Mouse (Mus musculus) liver (tissue): ENCODE results near the gene Slc6a12.
A peak's percentile ranks its signal among the peaks of the same experiment; 100 is the strongest.

Experiments used
- DNase-seq: peaks from one replicate; pipeline ENCODE4 v3.0.0-alpha.2; 2020; ENCODE audit warnings: mixed read lengths

Slc6a12 gene

GRCm38 (mm10) chr6:121343026-121343770, at the start of gene Slc6a12:
Slc6a12 (plus strand) TSS chr6:121343076.
- DNase-seq, result peak; percentile 9

GRCm38 (mm10) chr6:121299317-121299716, 43.6 kb upstream of the Slc6a12 start:
- no peak for DNase-seq

GRCm38 (mm10) chr6:121299954-121300353, 42.9 kb upstream of the Slc6a12 start, which contains the start of gene Slc6a13:
Slc6a13 (plus strand) TSS chr6:121300227.
- DNase-seq, result peak; percentile 67

GRCm38 (mm10) chr6:121300504-121300903, 42.4 kb upstream of the Slc6a12 start:
- peak; percentile 30 for DNase-seq

- no peak for DNase-seq
These were observed 39.2 kb upstream of the Slc6a12 start for GRCm38 (mm10) chr6:121303466-121304220.

GRCm38 (mm10) chr6:121304630-121305029, 38.2 kb upstream of the Slc6a12 start:
- no peak for DNase-seq

GRCm38 (mm10) chr6:121305571-121305970, 37.3 kb upstream of the Slc6a12 start:
- no peak for DNase-seq

GRCm38 (mm10) chr6:121310984-121311383, 31.9 kb upstream of the Slc6a12 start:
- peak; percentile 23 for DNase-seq

GRCm38 (mm10) chr6:121319099-121319498, 23.8 kb upstream of the Slc6a12 start:
- no peak for DNase-seq

- DNase-seq, result no peak
These were observed 20.3 kb upstream of the Slc6a12 start for GRCm38 (mm10) chr6:121322381-121323110.

GRCm38 (mm10) chr6:121325298-121325697, 17.6 kb upstream of the Slc6a12 start:
- DNase-seq, result no peak

- no peak for DNase-seq
These were observed 17.1 kb upstream of the Slc6a12 start for GRCm38 (mm10) chr6:121325740-121326139.

GRCm38 (mm10) chr6:121326486-121327069, 16.3 kb upstream of the Slc6a12 start:
- no peak for DNase-seq

GRCm38 (mm10) chr6:121328417-121328884, 14.4 kb upstream of the Slc6a12 start:
- no peak for DNase-seq

- DNase-seq, result no peak
These were observed 12.9 kb upstream of the Slc6a12 start for GRCm38 (mm10) chr6:121329848-121330508.

GRCm38 (mm10) chr6:121335841-121336240, 7.0 kb upstream of the Slc6a12 start:
- DNase-seq, result no peak

GRCm38 (mm10) chr6:121336558-121336957, 6.3 kb upstream of the Slc6a12 start:
- peak; percentile 86 for DNase-seq

GRCm38 (mm10) chr6:121337229-121337628, 5.6 kb upstream of the Slc6a12 start:
- no peak for DNase-seq

- DNase-seq, result peak; percentile 79
These were observed 4.9 kb upstream of the Slc6a12 start for GRCm38 (mm10) chr6:121337770-121338518.

GRCm38 (mm10) chr6:121338519-121338896, 4.4 kb upstream of the Slc6a12 start:
- DNase-seq, result no peak

GRCm38 (mm10) chr6:121341650-121342049, 1.2 kb upstream of the Slc6a12 start:
- no peak for DNase-seq

- DNase-seq, result no peak
These were observed 871 bp downstream of the Slc6a12 start for GRCm38 (mm10) chr6:121343771-121344123.
